Mouse (Mus musculus) ovary, postnatal 10 days (tissue): ENCODE measurements around the gene Rps28.
"Not testable (repeated sequence)": the region's sequence is repeated elsewhere in the genome, so short reads cannot be mapped to it uniquely, and the experiment has no call there.

Source experiments
- DNase-seq: peaks from one replicate; pipeline ENCODE4 v3.0.0; 2022; ENCODE audit warnings: low spot score

Rps28 gene

GRCm38 (mm10) chr17:33824084-33824996 is at the start of gene Rps28, which contains the start of gene Ndufa7:
Gene Rps28 (minus strand): TSS chr17:33824562.
Gene Ndufa7 (plus strand): TSS chr17:33824572.
- DNase-seq, result peak; percentile 95

DNA sequence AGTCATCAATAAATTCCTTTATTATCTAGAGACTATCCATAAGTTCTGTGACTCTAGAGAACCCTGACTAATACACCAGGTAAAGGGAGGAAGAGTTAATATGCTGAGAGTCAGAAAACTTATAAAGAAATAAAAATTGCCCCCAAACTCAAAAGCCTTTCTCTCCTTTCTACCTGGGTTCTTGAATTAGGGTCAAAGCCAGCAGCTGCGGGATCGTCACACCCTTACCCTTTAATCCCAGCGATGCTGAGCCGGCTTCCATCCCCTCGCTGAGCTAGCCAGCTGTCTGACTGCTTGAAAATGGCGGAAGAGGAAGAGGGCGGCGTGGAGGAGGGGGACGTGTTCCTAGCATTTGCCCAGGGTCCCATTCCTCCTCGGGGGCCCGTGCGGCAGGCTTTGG is 49.2 kb upstream of the Rps28 start, which contains the start of gene Gm7029:
Gene Gm7029 (plus strand): TSS at position 301 of the 400 bp plus-strand sequence.
- not testable (repeated sequence) for DNase-seq

DNA sequence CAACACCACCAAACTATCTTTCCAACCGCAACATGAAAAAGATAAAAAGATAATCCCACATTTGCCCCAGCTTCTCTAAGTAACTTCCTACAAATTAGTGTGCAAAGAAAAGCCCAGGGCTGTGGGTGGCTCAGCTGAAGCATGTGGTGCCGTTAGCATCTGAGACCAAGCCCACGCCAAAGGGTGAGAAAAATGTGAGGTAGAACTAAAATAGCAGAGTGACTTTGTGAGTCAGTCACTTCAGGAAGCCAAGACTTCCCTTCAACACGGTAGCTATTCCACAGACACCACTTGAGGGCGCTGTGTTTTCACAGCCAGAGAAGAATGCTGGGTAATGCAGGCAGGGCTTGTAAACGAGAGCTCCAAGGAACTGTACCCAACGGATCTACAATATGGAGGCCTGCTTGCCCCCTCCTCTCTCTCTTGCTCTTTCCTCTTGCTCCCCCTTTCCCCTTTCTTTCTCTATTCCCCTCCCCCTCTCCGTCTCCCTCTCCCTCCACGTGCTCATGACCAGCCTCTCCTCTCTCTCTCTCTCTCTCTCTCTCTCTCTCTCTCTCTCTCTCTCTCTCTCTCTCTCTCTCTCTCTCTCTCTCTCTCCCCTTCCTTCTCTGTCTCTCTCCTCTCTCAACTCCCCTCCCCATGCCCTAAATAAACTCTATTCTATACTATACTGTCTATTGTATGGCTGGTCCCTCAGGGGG is 41.1 kb upstream of the Rps28 start:
- DNase-seq, result no peak

- DNase-seq, result no peak
Observed at GRCm38 (mm10) chr17:33857816-33858215, 33.5 kb upstream of the Rps28 start.

DNA sequence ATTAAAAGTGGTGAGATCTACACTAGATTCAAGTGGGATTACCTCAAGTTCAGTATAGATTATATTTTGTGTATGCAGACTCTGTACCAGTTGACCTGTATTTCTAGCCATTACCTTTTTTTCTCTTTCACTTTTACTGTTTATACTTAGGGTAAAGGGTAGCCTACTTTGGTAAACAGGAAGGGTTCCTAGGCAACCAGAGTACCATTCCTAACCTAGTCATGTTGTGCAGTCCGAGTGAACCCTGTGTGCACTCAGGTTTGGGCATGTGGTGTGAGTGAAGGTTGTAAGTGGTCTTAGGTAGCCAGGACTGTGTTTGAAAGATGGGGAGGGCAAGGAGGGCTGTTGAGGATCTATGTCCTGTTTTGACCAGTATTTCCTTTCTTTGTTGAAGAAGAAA is 27.0 kb upstream of the Rps28 start:
- no peak for DNase-seq

GRCm38 (mm10) chr17:33848139-33848538 is 23.8 kb upstream of the Rps28 start:
- DNase-seq, result no peak

- DNase-seq, result no peak
Observed at GRCm38 (mm10) chr17:33844196-33844595, 19.8 kb upstream of the Rps28 start.

DNA sequence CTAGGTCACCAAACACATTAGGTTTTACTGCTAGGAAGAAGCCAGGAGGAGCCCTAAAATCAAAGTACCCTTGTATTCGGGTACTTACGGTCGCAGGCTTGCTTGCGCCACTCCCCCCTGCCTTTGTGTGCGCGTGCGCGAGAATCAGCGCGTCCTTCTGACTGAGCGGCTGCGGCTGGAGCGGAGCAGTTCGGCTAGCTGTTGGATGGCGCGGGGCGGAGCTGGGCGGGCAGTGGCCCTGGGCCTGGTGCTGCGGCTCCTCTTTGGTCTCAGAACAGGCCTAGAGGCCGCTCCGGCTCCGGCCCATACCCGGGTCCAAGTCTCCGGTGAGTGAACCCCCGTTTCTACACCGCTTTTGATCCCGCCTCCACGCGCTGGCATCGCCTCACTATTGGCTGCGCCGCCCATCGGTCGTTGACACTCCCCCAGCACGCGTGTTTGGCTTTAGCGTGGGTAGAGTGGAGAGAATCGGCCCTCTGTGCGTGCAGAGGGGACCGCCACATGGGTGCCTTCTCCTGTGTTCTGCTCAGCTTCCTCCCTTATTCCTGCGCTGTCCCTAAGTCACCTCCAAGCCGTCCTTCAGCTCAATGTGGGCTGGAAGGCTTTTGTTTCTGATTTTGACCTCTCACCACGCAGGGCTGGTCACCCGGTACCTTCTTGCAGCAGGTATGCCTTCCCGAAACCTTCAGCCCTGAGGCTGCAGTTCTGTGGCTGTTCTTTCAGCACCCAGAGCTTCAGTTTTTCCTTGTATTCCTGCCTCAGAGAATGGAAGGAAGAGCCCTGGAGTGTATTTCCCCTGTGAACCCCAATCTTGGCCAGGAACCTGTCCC is 18.8 kb upstream of the Rps28 start, which contains the start of gene Cd320:
Gene Cd320 (plus strand): TSS at position 126 of the 830 bp plus-strand sequence.
- peak; percentile 80 for DNase-seq

DNA sequence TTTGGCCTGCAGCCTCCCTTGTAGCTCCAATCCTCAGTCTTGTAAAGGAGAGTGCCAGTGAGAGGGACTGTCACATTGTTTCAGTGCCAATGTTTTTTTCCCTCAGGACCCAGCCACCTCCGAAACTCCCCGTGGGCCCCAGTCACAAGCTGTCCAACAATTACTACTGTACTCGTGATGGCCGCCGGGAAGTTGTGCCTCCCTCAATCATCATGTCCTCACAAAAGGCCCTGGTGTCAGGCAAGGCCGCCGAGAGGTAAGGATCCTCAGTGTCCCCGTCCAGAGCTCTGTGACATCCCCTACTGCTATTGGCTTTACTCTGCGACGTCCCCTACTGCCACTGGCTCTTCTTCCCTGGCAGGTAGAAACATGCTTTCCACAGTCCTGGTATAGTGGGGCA is 5.2 kb upstream of the Rps28 start:
- no peak for DNase-seq

GRCm38 (mm10) chr17:33828892-33829291 is 4.5 kb upstream of the Rps28 start:
- DNase-seq, result no peak

DNA sequence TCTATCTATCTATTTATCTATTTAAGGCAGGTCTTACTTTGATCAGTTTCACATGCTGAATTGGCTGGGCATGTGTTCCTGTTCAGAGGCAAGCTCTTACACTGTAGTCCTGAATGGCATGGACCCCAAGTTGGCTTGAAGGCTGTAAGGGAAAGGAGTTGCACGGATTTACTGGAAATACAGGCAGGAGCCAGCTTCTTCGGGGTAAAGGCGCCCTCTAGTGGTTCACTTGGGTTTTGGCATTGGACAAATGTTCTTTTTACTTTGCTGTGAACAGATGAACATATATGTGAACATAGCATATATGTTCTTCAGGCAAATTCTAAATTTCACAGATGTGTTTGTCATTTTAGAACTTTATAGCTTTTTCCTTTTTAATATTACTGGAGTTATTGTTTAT is 2.5 kb upstream of the Rps28 start:
- peak; percentile 52 for DNase-seq

DNA sequence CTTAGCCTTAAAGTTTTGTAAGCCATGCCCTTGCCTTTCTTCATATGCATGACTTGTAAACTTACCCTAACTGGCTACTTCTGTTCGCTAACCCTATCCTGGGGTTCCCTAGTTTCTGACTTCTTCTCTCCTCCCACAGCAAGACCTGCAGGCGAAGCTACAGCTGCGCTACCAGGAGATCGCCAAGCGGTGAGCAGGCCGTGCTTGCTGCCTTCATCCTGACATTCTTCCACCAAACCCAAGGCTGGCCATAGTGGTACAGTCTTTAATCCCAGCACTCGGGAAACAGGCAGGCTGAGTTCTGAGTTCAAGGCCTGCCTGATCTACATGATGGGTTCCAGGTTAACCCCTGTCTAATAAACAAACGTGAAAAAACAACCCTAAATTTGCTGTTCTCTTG is 1.1 kb upstream of the Rps28 start:
- no peak for DNase-seq

GRCm38 (mm10) chr17:33824997-33825330 is 602 bp upstream of the Rps28 start:
- DNase-seq, result not testable (repeated sequence)

DNA sequence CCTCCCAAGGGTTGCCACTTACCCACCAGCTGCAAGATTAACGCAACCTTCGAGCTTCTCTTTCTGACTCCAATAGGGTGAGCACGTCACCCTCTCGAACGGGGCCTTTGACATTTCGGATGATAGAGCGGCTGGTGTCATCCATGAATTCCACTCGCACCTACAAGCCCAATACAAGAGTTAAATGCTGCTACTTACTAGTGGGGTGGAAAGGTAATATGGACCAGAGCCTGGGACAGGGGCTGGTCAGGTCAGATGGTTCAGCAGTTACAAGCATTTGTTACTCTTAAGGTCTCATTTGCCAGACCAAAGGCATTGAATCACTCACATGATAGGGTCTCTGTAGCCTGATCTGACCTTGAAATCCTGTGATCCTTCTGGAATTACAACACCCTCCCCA is 1.2 kb downstream of the Rps28 start:
- not testable (repeated sequence) for DNase-seq

DNA sequence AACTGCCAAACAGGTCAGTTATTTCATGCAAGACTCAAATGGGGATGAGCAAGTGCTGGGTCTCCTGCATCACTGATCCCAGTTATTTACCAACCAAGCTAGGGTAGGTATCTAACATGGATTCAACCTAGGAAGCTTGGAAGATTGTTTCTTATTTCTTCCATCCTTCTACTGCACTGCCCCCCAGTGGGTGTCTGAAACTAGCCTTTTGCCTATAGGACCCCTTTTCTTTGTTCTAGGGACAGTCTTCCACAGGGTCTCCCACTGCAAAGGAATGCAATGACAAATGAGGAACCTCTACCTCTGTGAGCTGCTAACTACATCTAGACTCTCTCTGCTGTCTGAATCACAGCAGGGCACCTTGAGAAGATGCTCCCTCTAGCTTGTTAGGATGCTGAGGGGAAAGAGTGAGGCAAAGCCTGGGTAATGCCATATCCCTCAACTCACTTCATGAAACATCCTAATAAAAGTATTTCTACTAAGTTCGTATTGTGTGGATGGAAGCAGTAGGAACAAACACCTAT is 1.9 kb downstream of the Rps28 start:
- no peak for DNase-seq

DNA sequence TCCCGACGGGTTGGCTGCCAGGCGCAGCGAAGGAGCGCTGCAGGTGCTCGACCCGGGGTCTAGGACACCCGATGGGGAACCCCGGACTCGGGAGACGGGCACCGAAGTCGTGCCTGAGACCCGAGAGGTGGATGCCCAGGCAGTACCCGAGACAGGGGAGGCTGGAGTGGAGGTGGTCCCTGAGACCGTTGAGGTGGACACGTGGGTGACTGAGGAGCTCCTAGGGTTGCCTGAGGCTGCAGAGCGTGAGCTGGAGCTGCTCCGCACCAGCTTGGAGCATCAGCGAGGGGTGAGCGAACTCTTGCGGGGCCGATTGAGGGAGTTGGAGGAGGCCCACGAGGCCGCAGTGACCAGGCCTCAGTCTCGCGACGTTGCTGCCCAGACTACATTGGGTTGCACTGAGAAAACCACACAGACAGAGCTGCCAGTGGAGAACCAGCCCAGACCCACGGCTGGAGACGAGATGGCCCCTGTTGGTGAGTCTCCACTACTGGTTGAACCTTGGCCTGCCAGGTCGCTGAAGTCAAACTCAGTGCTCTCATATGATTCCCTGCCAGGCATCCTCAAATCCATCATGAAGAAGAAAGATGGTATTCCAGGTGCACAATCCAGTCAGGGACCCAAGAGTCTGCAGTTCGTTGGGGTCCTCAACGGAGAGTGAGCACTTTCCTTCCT is 6.3 kb downstream of the Rps28 start:
- DNase-seq, result peak; percentile 44

GRCm38 (mm10) chr17:33817184-33817968 is 7.0 kb downstream of the Rps28 start:
- DNase-seq, result peak; percentile 60

DNA sequence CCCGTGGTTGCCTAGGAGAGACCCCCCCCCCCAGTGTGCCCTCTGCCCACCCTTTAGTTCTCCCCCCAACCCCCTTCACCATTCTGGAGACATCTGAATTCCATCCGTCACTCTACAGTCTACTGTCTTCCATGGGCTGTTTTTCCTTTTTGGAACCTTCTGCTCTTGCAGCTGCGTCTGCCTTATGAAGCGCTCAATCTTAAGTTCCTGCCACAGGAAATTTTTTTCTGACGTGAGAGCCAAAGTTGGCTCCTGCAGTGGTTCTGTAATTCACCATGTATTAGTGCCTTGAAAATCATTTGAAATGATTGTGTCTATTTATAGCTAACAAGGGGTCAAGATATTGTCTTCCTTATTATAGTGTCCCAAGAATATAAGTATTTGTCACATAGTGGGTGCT is 7.8 kb downstream of the Rps28 start:
- DNase-seq, result no peak

GRCm38 (mm10) chr17:33815399-33815798 is 9.0 kb downstream of the Rps28 start:
- DNase-seq, result no peak

DNA sequence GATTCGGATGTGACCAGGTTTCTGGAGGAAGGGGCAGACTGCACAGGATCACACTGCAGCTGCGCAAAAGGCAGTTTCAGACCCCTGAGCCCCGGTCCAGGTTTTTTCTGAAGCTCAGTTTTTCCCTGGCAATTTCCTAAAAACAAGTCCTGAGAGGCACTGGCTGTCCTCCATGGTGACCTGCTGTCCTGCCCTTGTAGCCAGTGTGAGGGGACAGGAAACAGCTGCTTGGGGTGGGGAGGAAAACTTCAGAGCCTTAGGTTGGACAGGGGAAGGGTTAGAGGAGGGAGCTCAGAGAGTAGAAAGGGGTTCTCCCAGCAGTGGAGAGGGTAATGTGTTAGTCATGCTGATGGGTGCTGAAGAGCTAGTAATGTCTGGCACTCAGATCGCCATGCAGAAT is 11.4 kb downstream of the Rps28 start:
- no peak for DNase-seq

GRCm38 (mm10) chr17:33812475-33812874 is 11.9 kb downstream of the Rps28 start:
- no peak for DNase-seq
